Mouse (Mus musculus): ENCODE results near the gene Zfp365.
A peak's percentile ranks its signal among the peaks of the same experiment; 100 is the strongest.

Gene Zfp365

DNA sequence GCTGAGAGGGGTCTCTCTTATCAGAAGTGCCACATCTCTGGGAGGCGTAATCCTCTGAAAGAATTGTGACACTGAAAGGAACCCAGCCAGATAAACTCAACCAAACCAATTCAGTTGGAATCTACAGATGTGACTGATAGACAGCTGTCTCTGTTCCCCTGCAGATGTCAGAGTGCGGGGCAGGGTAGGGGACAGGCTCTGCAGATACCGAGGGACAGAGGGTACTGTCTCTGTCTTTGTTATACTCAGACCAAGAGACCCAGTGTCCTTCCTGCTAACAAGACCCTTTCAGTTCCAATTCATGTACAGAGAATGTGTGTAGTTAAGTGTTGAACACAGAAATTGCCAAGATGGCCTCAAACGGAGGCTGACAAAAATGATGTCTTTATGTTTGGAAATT is 6.4 kb downstream of the Zfp365 start:
- no peak for DNase-seq (ENCODE audit: low spot score in 2 of 2)

GRCm38 (mm10) chr10:67903387-67903786 is 9.1 kb downstream of the Zfp365 start:
- DNase-seq (ENCODE audit: low spot score in 2 of 2), result no peak

DNA sequence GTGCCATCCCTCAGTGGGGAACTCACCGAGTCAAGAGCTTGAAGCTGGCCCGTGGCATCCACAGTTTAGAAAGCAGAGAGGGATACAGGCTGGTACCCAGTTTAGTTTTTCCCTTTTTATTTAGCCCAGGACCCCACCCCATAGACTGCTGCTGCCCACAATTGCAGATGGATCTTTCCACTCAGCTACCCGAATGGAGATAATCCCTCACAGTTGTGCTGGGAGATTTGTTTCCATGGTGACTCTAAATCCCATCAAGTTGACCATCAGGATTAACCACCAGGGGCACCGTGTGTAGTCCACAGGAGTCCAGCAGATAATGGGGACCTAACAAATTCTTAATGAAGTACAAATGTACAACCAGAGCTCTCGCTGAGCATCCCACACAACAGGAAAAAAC is 11.3 kb downstream of the Zfp365 start:
- DNase-seq (ENCODE audit: low spot score in 2 of 2), result no peak

GRCm38 (mm10) chr10:67898949-67899675 is 13.3 kb downstream of the Zfp365 start:
- DNase-seq (ENCODE audit: low spot score in 2 of 2), result no peak

GRCm38 (mm10) chr10:67898355-67898935 is 14.0 kb downstream of the Zfp365 start:
- DNase-seq (ENCODE audit: low spot score in 2 of 2), result no peak

GRCm38 (mm10) chr10:67897281-67897680 is 15.2 kb downstream of the Zfp365 start:
- no peak for DNase-seq (ENCODE audit: low spot score in 2 of 2)

- DNase-seq (ENCODE audit: low spot score in 2 of 2), result no peak
These were observed 17.8 kb downstream of the Zfp365 start for GRCm38 (mm10) chr10:67894683-67895082.

DNA sequence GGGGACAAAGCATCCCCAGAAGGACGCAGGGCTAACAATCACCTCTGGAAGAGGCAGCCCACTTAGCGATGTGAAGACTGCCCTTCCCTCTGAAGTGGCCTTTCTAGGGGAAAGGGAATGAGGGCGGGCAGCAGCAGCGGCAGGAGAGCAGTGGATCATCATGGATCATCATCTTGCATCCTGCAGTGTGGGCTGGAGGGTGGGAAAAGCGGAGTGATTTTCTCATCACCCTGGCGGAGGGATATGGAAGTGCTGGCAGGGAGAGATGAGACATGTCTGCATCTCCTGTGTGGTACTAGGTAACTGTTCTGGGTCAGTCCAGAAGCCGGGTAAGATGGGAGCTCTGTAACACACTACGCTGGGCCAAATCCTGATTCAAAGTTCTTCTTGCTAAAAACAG is 18.4 kb downstream of the Zfp365 start:
- no peak for DNase-seq (ENCODE audit: low spot score in 2 of 2)

GRCm38 (mm10) chr10:67893226-67893625 is 19.2 kb downstream of the Zfp365 start:
- no peak for DNase-seq (ENCODE audit: low spot score in 2 of 2)

GRCm38 (mm10) chr10:67891126-67891525 is 21.3 kb downstream of the Zfp365 start:
- no peak for DNase-seq (ENCODE audit: low spot score in 2 of 2)

DNA sequence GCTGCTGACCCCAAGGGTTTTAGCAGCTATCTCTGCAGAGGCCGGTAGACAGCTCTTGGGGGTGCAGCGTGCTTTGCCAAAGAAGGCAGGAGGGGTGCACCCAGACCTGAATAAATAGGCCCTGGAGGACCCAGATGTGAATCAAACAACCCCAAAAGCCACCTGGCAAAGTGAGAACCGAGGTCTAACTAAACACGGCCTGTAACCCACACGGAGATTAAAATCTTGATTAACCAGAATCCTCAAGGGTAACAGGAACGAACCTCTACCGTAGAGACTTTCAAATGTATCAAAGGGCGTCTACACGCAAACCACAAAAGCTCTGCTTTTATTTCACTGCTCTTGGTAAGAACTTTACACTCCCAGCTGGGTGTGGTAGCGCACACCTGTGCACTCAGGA is 24.5 kb downstream of the Zfp365 start:
- DNase-seq (ENCODE audit: low spot score in 2 of 2), result no peak

DNA sequence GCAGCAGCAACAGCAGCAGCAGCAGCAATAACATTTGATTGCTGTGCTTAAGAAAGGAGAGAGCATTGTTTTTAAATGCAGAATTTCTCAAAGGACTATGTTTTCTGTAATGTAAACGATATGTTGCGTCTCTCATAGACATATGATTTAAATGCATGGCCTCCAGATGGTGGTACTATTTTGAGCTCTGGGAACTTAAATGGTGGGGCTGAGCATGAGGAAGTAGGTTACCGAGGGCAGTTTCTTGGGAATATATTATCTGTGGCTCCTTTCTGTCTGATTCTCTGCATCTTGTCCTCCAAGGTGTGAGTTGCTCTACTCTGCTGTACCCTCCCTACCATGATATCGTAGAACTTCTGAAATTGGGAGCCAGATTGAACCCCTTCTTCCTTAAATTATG is 31.8 kb downstream of the Zfp365 start:
- no peak for DNase-seq (ENCODE audit: low spot score in 2 of 2)

GRCm38 (mm10) chr10:67871811-67872210 is 40.7 kb downstream of the Zfp365 start:
- peak in 1 of 2 experiments; percentile 71 for DNase-seq (ENCODE audit: low spot score in 2 of 2)

- no peak for DNase-seq (ENCODE audit: low spot score in 2 of 2)
These were observed 44.2 kb downstream of the Zfp365 start for GRCm38 (mm10) chr10:67868234-67868633.

DNA sequence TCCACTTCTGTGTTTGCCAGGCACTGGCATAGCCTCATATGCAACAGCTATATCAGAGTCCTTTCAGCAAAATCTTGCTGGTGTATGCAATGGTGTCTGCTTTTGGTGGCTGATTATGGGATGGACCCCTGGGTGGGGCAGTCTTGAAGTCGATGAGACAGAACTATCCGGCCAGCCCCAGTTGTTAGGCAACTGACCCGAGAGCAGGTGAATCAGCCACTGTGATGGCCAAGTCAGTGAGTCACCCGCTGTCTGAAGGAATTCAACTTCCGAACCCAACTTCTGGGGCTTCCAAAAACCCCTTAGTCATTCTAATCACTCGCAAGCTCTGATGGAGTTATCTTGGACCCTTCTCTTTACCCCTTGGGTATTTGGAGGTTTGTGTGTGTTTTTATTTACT is 46.6 kb downstream of the Zfp365 start:
- no peak for DNase-seq (ENCODE audit: low spot score in 2 of 2)

DNA sequence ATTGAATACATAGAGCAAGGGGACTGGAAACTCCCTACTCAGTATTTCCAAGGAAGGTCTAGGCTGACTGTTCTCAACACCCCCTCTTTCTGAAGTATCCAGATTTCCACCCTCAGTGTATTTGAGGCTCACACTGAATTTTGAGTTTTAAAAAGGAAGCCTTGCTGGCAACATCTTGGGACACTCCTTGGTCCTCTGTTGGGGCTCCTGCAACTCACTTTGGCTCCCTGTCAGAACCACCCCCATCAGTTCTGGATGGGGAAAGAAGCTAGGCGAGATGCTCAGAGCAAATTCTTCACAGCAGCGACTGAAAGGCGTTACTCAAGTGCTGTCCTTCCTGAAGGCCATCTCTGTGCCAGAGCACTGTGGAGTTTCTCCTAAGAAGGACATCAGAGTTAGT is 47.4 kb downstream of the Zfp365 start:
- DNase-seq (ENCODE audit: low spot score in 2 of 2), result no peak

DNA sequence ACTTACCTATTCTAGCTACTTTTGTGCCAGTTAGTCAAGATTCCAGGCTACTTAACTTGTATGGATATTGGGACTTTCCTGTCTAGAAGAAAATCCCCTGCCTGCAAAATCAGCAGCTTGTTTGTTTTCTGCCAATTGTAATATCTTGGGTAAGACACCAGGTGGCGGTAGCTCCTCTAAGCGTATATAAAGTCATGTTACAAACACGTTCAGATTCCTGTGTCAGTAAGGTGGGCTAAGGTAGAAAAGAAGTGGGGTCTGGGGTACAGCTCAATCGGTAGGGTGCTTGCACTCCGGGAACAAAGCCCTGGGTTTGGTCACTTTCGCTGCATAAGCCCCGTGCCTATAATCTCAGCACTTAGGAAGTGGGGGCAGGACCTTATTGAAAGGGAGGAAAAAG is 50.1 kb downstream of the Zfp365 start:
- no peak for DNase-seq (ENCODE audit: low spot score in 2 of 2)

- DNase-seq (ENCODE audit: low spot score in 2 of 2), result peak; percentile 60 to 84
These were observed 53.6 kb downstream of the Zfp365 start for GRCm38 (mm10) chr10:67858878-67859277.

DNA sequence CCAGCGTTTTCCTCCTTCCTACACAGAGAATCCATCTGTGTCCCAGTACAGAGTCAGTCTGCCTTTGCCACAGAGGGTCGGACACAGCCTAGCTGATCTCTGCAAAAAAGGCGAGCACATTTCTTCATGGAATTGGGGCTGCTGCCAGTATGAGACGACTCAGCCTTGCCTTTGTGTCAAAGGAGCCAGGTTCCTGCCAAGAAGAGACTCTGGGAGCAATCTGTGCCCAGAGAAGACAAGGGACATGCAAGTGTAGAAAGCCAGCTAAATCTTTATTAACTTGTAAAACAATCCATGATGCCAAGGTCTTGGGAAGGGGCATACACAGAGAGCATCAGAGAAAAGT is 54.9 kb downstream of the Zfp365 start:
- no peak for DNase-seq (ENCODE audit: low spot score in 2 of 2)

- no peak for DNase-seq (ENCODE audit: low spot score in 2 of 2)
These were observed 55.5 kb downstream of the Zfp365 start for GRCm38 (mm10) chr10:67856791-67857560.

- DNase-seq (ENCODE audit: low spot score in 2 of 2), result no peak
These were observed 56.7 kb downstream of the Zfp365 start for GRCm38 (mm10) chr10:67855760-67856159.

- no peak for DNase-seq (ENCODE audit: low spot score in 2 of 2)
These were observed 60.1 kb downstream of the Zfp365 start for GRCm38 (mm10) chr10:67852411-67852810.

DNA sequence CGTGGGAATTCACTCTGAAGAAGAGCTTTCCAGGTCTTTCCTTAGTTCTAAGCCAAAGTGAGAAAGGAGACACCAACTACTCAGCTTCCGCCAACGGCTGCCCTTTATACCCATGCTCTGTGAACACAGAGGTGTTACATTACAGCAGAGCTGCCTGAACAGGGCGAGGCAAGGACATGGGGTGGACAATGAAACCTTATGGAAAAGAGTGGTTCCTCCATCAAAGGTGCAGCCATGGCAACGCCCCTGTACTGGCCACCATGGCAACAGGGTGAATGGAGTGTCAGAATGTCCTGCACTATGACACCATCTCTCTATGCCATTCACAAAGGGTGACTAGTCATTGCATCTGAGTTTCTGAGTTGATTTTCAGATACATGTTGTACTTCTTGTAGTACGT is 61.4 kb downstream of the Zfp365 start:
- no peak for DNase-seq (ENCODE audit: low spot score in 2 of 2)
